Mouse (Mus musculus): ENCODE measurements around the gene Hapln1. TPM values are rescaled to one million over a fixed set of nuclear protein-coding genes. Genes with fewer than 3 reads are reported as not detected.

Gene Hapln1
- polyA plus RNA-seq, 1 experiment from 2014 or later: 13.0 TPM

- no peaks in the 10 kb centered on the region for H3K36me3 ChIP-seq (replicated peaks)
- no peak overlapping the region for H3K4me3 ChIP-seq
- H3K27ac ChIP-seq (replicated peaks): no peak overlapping the region
- WGBS: 29% methylated on average over 4 of the region's 4 CpGs
- no peaks in the 10 kb centered on the region for H3K9me3 ChIP-seq
- no peaks in the 10 kb centered on the region for H3K27me3 ChIP-seq (replicated peaks; ENCODE audit: low read depth, poor library complexity, severe bottlenecking)
- peak; percentile 32 for DNase-seq (ENCODE audit: low spot score)
- H3K4me1 ChIP-seq: no peaks in the 10 kb centered on the region
These were observed 94.6 kb downstream of the Hapln1 start for GRCm38 (mm10) chr13:89634137-89634683.

GRCm38 (mm10) chr13:89637012-89637411 lies 97.4 kb downstream of the Hapln1 start:
- 90% methylated on average over 3 of the region's 3 CpGs for WGBS
- Histone ChIP-seq H3K4me1 (no peaks in the 10 kb centered on the region), H3K27me3 (replicated peaks; ENCODE audit: low read depth, poor library complexity, severe bottlenecking) (no peaks in the 10 kb centered on the region), H3K4me3 (no peak overlapping the region), H3K27ac (replicated peaks) (no peak overlapping the region), H3K36me3 (replicated peaks) (no peaks in the 10 kb centered on the region), H3K9me3 (no peaks in the 10 kb centered on the region)
- DNase-seq (ENCODE audit: low spot score): no peak

GRCm38 (mm10) chr13:89645589-89645988 lies 106.0 kb downstream of the Hapln1 start:
- Histone ChIP-seq H3K4me1 (no peaks in the 10 kb centered on the region), H3K36me3 (replicated peaks) (no peaks in the 10 kb centered on the region), H3K27ac (replicated peaks) (no peak overlapping the region), H3K4me3 (no peak overlapping the region), H3K27me3 (replicated peaks; ENCODE audit: low read depth, poor library complexity, severe bottlenecking) (no peaks in the 10 kb centered on the region), H3K9me3 (no peaks in the 10 kb centered on the region)
- 84% methylated on average over 2 of the region's 2 CpGs for WGBS
- DNase-seq (ENCODE audit: low spot score): no peak

- 66% methylated on average over 1 of the region's 1 CpGs for WGBS
- Histone ChIP-seq H3K27me3 (replicated peaks; ENCODE audit: low read depth, poor library complexity, severe bottlenecking) (no peaks in the 10 kb centered on the region), H3K4me3 (no peak overlapping the region), H3K4me1 (no peaks in the 10 kb centered on the region), H3K9me3 (no peaks in the 10 kb centered on the region), H3K36me3 (replicated peaks) (peaks cover 33% of the 10 kb centered on the region), H3K27ac (replicated peaks) (no peak overlapping the region)
- no peak for DNase-seq (ENCODE audit: low spot score)
These were observed 113.2 kb downstream of the Hapln1 start for GRCm38 (mm10) chr13:89652773-89653172.

GRCm38 (mm10) chr13:89653279-89653678 lies 113.7 kb downstream of the Hapln1 start:
- WGBS: 90% methylated on average over 2 of the region's 2 CpGs
- H3K4me1 ChIP-seq: no peaks in the 10 kb centered on the region
- DNase-seq (ENCODE audit: low spot score): no peak
- no peak overlapping the region for H3K27ac ChIP-seq (replicated peaks)
- H3K36me3 ChIP-seq (replicated peaks): peaks cover 36% of the 10 kb centered on the region
- H3K9me3 ChIP-seq: no peaks in the 10 kb centered on the region
- H3K4me3 ChIP-seq: no peak overlapping the region
- no peaks in the 10 kb centered on the region for H3K27me3 ChIP-seq (replicated peaks; ENCODE audit: low read depth, poor library complexity, severe bottlenecking)

- DNase-seq (ENCODE audit: low spot score): no peak
- 94% methylated on average over 11 of the region's 11 CpGs for WGBS
- Histone ChIP-seq H3K9me3 (no peaks in the 10 kb centered on the region), H3K4me3 (no peak overlapping the region), H3K27me3 (replicated peaks; ENCODE audit: low read depth, poor library complexity, severe bottlenecking) (no peaks in the 10 kb centered on the region), H3K27ac (replicated peaks) (no peak overlapping the region), H3K36me3 (replicated peaks) (peaks cover 65% of the 10 kb centered on the region), H3K4me1 (no peaks in the 10 kb centered on the region)
These were observed 117.5 kb downstream of the Hapln1 start for GRCm38 (mm10) chr13:89657046-89657445.

Other genes with a start within 250 kb of the Hapln1 start
- gene Vcan, start 202.7 kb downstream of the Hapln1 start, polyA plus RNA-seq (2016; fragmentation: Nextera tagmentation; extraction: Ambion mirVana): 62.9 and 69.5 TPM in 2 replicates

Data from embryonic facial prominence, embryonic 10.5 days (tissue).